Mouse (Mus musculus): ENCODE data around the gene Dusp2.

GRCm38 (mm10) chr2:127311193-127311592 is 24.8 kb upstream of the Dusp2 start:
- TF ChIP-seq CTCF (IDR thresholded peaks at IDR 0.05; ENCODE audit: low read depth, low read length) (no peak), GATA1 (IDR thresholded peaks at IDR 0.05; ENCODE audit: borderline replicate concordance, low read length) (no peak)
